Mouse (Mus musculus) brain, embryonic 18.5 days (tissue): ENCODE results near the gene Zfp940.
"Not testable (repeated sequence)": the region's sequence is repeated elsewhere in the genome, so short reads cannot be mapped to it uniquely, and the experiment has no call there.

ENCODE experiments used
- DNase-seq: peaks from one replicate; pipeline ENCODE4 v3.0.0-alpha.2; 2012; ENCODE audit warnings: low read depth, low spot score

The Zfp940 gene

DNA sequence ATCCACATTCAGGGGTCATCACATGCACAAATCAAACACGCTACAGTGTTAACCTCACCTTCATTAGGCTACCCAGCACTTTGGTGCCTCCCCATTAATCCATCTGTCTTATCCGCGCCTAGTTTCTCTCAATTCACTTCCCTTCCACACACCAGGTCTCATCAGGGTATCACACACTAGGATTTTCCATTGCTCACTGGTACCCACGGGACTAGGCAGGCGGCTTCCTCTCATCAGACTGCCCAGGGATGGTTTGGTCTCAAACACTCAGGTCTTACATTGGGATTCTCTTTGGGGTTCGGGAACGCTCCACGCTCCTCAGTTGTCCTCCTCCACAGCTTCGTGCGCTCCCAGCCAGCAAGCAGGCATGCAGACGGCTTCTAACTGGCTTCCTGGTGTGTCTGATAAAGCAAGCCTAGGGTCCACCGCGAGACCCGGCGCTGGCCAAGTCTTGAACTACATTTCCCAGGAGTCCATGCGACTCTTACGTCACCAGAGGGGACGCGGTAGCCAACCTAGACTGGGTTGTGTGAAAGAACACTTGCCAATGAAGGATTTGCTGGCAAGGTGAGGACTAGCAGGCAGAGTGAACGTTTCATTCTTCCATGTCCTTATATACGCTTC, at the start of gene Zfp940:
Zfp940 (minus strand) TSS at position 451 of the 624 bp plus-strand sequence.
- peak; percentile 74 for DNase-seq

DNA sequence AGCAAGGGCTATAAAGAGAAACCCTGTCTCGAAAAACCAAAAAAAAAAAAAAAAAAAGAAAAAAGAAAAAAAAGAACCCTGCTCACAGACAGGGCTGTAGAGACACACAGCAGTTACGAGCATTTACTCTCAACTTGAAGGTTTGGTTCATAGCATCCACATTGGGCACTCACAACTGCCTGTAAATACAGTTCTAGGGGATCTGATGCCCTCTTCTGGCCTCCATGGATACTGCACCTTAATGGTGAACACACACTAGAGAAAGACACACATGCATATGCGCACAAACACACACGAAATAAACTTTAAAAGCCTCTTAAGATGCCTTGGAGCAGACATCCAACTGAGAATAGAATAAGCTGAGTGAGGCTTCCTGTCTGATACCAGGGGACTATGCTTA, 44.9 kb upstream of the Zfp940 start:
- DNase-seq: no peak

- DNase-seq: no peak
Observed at GRCm38 (mm10) chr7:29892756-29893155, 39.3 kb upstream of the Zfp940 start.

- no peak for DNase-seq
Observed at GRCm38 (mm10) chr7:29890501-29890900, 37.0 kb upstream of the Zfp940 start.

DNA sequence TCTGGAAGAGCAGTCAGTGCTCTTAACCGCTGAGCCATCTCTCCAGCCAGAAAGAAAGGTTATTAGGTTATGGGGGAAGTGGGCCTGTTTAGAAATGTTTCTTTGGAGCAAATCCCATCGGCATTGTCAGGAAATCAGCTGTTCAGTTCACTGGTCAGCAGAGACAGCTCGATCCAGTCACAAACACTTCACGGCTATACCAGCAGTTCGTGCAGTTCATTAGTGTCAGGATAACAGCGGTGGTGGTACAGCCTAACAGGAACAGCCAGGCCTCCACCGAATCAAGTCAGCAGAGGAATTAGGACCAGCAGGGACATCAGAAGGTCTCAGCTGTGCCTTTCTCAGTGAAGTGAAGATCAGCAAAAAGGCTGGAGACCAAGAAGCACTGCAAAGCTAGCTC, 27.4 kb upstream of the Zfp940 start:
- DNase-seq: no peak

- no peak for DNase-seq
Observed at GRCm38 (mm10) chr7:29880056-29880455, 26.6 kb upstream of the Zfp940 start.

- DNase-seq: not testable (repeated sequence)
Observed at GRCm38 (mm10) chr7:29877561-29877960, 24.1 kb upstream of the Zfp940 start.

- no peak for DNase-seq
Observed at GRCm38 (mm10) chr7:29874256-29874655, 20.8 kb upstream of the Zfp940 start.

GRCm38 (mm10) chr7:29861660-29862059, 8.2 kb upstream of the Zfp940 start:
- DNase-seq: no peak

DNA sequence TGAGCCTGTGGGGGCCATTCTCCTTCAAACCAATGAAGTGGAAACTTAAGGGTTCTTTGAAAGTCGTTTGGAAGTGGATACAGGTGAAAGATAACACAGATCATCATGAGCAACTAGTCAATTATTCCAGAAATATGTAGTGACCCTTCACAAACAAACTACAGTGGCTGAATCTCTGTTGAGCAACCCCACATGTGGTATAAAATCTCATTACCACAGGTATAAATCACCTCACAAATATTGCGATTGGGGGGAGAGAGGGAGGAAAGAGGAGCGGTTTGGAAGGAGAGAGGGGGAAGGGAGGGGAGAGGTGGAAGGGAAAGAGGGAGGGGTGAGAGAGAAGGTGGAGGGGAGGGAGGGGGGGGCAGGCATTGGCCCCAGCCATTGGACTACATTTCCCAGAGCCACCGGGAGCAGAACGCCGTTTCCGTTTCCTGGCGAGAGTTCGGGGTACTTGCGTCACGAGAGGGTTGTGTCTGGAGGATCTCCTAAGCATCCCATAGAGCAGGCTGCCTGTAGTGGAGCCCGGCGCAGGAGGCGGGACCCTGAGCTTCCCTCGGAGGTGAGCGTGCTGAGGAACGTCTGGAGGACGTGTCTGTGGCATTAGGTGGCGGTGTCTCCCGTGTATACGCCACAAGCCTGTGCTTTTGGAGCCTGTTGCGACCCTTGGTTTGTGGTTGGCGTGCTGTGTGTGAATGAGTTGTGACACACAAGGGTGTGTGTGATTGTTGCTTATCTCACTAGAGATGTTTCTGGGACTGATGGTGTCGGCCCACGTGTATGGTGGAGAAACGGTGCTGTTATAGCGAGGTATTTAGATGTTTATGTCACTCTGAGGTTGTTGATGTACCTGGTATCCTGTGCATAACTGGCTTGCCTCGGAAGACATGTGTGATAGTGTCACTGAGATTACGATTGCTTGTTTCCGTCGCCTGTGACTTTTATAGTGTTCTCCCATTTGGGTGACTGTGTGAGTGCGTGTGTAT, 6.4 kb upstream of the Zfp940 start, which contains the start of gene Zfp420:
Zfp420 (plus strand) TSS at position 448 of the 986 bp plus-strand sequence.
- peak; percentile 85 for DNase-seq

GRCm38 (mm10) chr7:29852831-29853218, 644 bp downstream of the Zfp940 start:
- DNase-seq: no peak

DNA sequence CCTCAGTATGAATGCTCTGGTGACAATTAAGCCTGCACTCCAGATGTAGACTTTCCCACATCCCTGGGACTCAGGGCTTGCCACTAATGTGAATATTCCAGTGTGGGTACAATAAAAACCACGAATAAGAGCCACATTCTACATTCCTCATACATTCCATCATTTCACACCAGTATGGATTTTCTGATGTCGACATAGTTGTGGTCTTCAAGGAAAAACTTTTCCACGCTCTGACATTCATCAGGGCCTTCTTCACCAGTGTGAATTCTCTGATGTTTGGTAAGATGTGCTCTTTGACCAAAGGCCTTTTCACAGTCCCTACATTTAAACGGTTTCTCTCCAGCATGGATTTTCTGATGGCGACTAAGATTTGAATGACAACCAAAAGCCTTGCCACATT, 8.9 kb downstream of the Zfp940 start:
- DNase-seq: no peak

DNA sequence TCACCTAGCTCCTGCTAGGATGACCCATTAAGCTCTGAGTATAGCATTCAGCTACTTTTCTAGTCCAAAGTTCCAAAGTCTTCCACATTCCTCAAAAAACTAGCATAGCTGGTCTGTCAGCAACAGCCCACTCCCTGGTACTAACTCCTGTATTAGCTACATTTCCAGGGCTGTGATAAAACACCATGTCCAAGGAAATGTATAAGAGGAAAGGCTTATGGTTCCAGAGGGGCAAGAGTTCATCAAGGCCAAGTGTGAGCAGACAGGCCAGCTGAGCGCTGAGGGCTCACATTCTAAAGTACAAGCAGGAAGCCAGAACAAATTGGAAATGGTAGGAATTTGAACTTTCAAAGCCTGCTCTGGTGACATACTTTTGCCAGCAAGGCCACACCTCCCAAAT, 11.4 kb downstream of the Zfp940 start:
- DNase-seq: no peak

- DNase-seq: no peak
Observed at GRCm38 (mm10) chr7:29839256-29839655, 14.2 kb downstream of the Zfp940 start.

DNA sequence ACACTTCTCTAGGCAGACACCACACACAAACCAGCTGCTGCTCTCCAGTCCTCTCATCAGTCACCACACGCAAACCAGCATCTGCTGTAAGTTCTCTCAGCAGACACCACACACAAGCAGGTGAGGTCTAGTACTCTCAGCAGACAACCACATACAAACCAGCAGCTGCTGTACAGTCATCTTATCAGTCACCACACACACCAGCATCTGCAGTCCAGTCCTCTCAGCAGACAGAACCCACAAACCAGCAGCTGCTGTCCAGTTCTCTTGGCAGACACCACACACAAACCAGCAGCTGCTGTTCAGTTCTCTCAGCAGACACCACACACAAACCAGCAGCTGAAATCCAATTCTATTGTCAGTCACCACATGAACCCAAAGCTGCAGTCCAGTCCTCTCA, 16.7 kb downstream of the Zfp940 start:
- no peak for DNase-seq

DNA sequence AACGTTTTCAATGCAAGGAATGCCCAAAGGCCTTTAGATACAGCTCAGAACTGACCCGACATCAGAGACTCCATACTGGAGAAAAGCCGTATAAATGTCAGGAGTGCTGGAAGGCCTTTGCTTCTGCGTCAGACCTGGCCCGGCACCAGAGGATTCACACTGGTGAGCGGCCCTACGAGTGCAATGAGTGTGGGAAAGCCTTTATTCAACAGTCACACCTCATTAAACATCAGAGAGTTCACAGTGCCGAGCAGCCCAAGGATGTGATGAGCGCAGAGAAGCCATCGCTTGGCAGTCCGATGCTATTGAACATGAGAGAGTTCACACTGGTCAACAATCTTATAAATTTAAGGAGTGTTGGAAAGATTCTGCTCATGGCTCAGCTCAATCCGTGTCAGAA, 23.7 kb downstream of the Zfp940 start:
- DNase-seq: no peak

- no peak for DNase-seq
Observed at GRCm38 (mm10) chr7:29828001-29828400, 25.5 kb downstream of the Zfp940 start.

DNA sequence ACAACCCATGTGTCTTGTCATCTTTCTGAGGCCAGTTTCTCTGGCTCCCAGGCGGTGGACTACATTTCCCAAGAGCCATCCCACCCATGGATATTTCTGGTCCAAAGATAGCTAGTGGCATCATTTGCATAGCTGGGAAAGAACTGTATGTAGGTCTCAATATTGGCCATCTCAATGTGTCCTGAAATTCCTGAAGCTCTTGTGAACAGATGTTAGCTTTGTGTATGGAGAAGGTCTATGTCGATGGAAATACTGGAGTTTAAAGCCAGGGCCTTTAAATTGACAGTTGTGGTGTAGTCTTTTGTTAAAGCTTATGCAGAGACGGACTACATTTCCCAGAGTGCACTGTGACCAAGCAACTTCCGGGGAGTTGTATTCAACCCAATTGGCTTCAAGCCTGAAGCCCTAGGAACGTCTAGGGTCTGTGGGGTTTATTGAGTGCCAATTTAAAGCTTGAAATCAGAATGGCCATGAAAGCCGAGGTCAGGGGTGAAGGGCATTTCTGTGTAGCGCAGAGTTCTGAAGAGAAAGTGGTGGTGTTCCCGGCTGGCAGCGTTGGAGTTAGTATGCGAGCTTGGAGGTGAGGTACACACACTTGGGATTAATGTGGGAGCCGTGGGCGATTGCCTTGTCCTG, 34.7 kb downstream of the Zfp940 start:
- DNase-seq: peak; percentile 82

- DNase-seq: peak; percentile 90
Observed at GRCm38 (mm10) chr7:29815910-29816429, 37.5 kb downstream of the Zfp940 start, which contains the start of gene Zfp790. Zfp790 (plus strand) TSS chr7:29816114.

DNA sequence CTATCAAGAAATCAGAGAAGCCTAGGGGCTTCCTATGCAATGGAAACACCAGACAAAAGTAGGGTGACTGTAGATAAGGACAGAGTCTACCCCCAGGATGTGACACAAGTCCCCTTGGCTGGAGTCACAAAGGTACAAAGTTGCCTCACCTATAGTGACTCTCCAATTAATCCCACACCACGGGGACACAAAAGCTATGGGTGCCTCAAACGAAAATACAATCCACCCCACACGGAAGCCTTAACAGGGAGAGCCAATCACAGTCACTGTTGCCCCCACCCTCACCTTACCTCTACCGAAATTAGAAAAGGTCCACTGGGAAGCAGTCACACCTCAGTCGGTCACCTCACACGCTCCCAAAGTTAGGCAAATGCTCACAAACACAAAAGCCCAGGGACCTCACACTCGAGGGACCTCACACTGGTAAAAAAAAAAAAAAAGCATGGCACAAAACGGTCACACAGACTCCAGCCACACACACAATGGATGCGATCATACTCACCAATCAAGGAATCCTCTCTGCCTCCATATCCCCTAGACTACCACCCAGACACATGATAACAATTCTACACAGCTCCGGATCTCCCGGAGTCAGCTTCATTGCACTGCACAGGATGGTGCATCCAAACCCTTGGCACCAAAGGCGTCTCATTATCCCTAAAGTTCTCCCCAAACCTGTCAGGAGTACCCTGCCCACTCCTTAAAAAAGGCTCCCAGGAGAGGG, 38.2 kb downstream of the Zfp940 start:
- no peak for DNase-seq

- DNase-seq: no peak
Observed at GRCm38 (mm10) chr7:29814381-29814780, 39.1 kb downstream of the Zfp940 start.
